Mouse (Mus musculus): ENCODE data around the gene Nfkbid.

GRCm38 (mm10) chr7:30440697-30441096 is 19.2 kb downstream of the Nfkbid start:
- peak; percentile 76 for TF ChIP-seq CTCF (conservative IDR thresholded peaks at IDR 0.05; ENCODE audit: insufficient read depth, insufficient read length, low read depth, low read length)
- TF ChIP-seq POLR2A (IDR thresholded peaks at IDR 0.05; ENCODE audit: low read depth, low read length): no peak
